Mouse (Mus musculus) layer of hippocampus, adult 9-11 months (tissue): Measurements from ENCODE around the gene Rsph1.
A peak's percentile ranks its signal among the peaks of the same experiment; 100 is the strongest.

Experiments used
- DNase-seq: peaks from one replicate; pipeline ENCODE4 v3.0.0; 2022

The Rsph1 gene

GRCm38 (mm10) chr17:31276922-31277918 lies at the start of gene Rsph1:
Gene Rsph1, minus strand, starts transcription at chr17:31277383.
- peak; percentile 99 for DNase-seq

- DNase-seq = no peak
These were observed 49.2 kb upstream of the Rsph1 start for GRCm38 (mm10) chr17:31326220-31326852.

- DNase-seq = no peak
These were observed 48.5 kb upstream of the Rsph1 start for GRCm38 (mm10) chr17:31325451-31326219.

GRCm38 (mm10) chr17:31324227-31324626 lies 47.0 kb upstream of the Rsph1 start:
- peak; percentile 55 for DNase-seq

GRCm38 (mm10) chr17:31323379-31323778 lies 46.2 kb upstream of the Rsph1 start:
- DNase-seq = no peak

GRCm38 (mm10) chr17:31322446-31322845 lies 45.3 kb upstream of the Rsph1 start:
- DNase-seq = no peak

GRCm38 (mm10) chr17:31321425-31321824 lies 44.2 kb upstream of the Rsph1 start:
- DNase-seq = peak; percentile 82

- no peak for DNase-seq
These were observed 42.0 kb upstream of the Rsph1 start for GRCm38 (mm10) chr17:31318906-31319767.

GRCm38 (mm10) chr17:31317521-31318272 lies 40.5 kb upstream of the Rsph1 start:
- no peak for DNase-seq

- no peak for DNase-seq
These were observed 39.8 kb upstream of the Rsph1 start for GRCm38 (mm10) chr17:31316998-31317397.

GRCm38 (mm10) chr17:31315993-31316392 lies 38.8 kb upstream of the Rsph1 start:
- no peak for DNase-seq

GRCm38 (mm10) chr17:31315046-31315792 lies 38.0 kb upstream of the Rsph1 start:
- no peak for DNase-seq

GRCm38 (mm10) chr17:31312648-31313047 lies 35.5 kb upstream of the Rsph1 start:
- DNase-seq = no peak

GRCm38 (mm10) chr17:31311047-31311446 lies 33.9 kb upstream of the Rsph1 start:
- DNase-seq = no peak

GRCm38 (mm10) chr17:31309281-31309793 lies 32.2 kb upstream of the Rsph1 start:
- no peak for DNase-seq

GRCm38 (mm10) chr17:31308291-31308816 lies 31.2 kb upstream of the Rsph1 start:
- no peak for DNase-seq

- DNase-seq = no peak
These were observed 30.6 kb upstream of the Rsph1 start for GRCm38 (mm10) chr17:31307756-31308155.

GRCm38 (mm10) chr17:31305776-31306120 lies 28.6 kb upstream of the Rsph1 start:
- no peak for DNase-seq

- no peak for DNase-seq
These were observed 28.0 kb upstream of the Rsph1 start for GRCm38 (mm10) chr17:31304895-31305775.
